Mouse (Mus musculus) hindbrain, embryonic 14.5 days (tissue): ENCODE measurements at regions not wholly inside any gene's neighbourhood (a gene's known extent, or its start where the extent isn't known, plus 50 kb on each side); places are given as distances from the start of the nearest gene placed in this dataset.
A peak's percentile ranks its signal among the peaks of the same experiment; 100 is the strongest.

Experiments
- ATAC-seq: fragments of 200-750 bp; cut with Nextera tagmentation; 2 replicates; pipeline ENCODE4 v1.8.0; 2017; ENCODE audit warnings: moderate number of reproducible peaks, mild to moderate bottlenecking, moderate TSS enrichment, moderate library complexity; ENCODE audit not compliant: low FRiP score
- DNase-seq: peaks from one replicate; pipeline ENCODE4 v3.0.0-alpha.2; 2015; ENCODE audit warnings: low spot score
- H3K27ac ChIP-seq: fragments of 300-500 bp; sonication (generic); 2 replicates; pipeline ENCODE4 v1.5.1; 2014; ENCODE audit warnings: mild to moderate bottlenecking, moderate library complexity
- H3K27me3 ChIP-seq: fragments of 300-500 bp; sonication (generic); 2 replicates; pipeline ENCODE4 v1.6.1; 2014; ENCODE audit warnings: mild to moderate bottlenecking, low read length, mixed read lengths; ENCODE audit not compliant: control insufficient read depth, insufficient read depth
- H3K36me3 ChIP-seq: fragments of 300-500 bp; sonication (generic); replicated peaks from 2 replicates; pipeline ENCODE4 v1.6.1; 2014; ENCODE audit not compliant: control insufficient read depth, insufficient read depth
- H3K4me1 ChIP-seq: fragments of 300-500 bp; sonication (generic); replicated peaks from 2 replicates; pipeline ENCODE4 v1.6.1; 2014; ENCODE audit warnings: antibody characterized with exemption, low read length, mixed read lengths; ENCODE audit not compliant: control insufficient read depth, insufficient read depth
- H3K4me2 ChIP-seq: fragments of 300-500 bp; sonication (generic); replicated peaks from 2 replicates; pipeline ENCODE4 v1.6.1; 2014; ENCODE audit warnings: mild to moderate bottlenecking, moderate library complexity
- H3K4me3 ChIP-seq: fragments of 300-500 bp; sonication (generic); replicated peaks from 2 replicates; pipeline ENCODE4 v1.5.1; 2014; ENCODE audit warnings: mild to moderate bottlenecking, low read length
- H3K9ac ChIP-seq: fragments of 300-500 bp; sonication (generic); 2 replicates; pipeline ENCODE4 v1.6.1; 2014
- H3K9me3 ChIP-seq: fragments of 300-500 bp; sonication (generic); 2 replicates; pipeline ENCODE4 v1.6.1; 2016; ENCODE audit warnings: low read length; ENCODE audit not compliant: control insufficient read depth
- WGBS: fragments of 180-500 bp; shearing (Covaris S2); extraction: QIAGEN DNeasy Blood & Tissue Kit; methylation state at CpG from one replicate; pipeline ENCODE4 v1.1.7; 2014; 5-methylcytosine and 5-hydroxymethylcytosine counted together

DNA sequence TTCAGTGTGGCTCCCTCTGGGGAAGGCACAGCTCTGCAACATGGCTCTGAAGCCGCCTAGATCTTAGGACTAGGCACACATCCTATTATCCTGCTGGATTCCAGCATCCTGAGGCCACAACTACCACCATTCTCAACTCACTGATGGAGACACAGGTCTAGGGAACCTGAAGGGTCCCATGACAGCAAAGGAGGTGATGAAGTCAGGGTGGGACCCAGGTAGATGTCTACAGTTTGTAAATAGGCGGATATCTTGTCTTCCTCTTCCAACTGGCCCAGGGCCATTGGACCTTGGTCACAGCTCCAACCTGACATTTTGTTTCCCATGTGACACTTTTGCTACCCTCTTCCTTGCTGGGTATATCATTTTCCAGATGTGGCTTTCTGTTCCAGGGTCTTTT is 106.4 kb downstream of the Vapb start:
- Histone ChIP-seq H3K4me1 (no peaks in the 10 kb centered on the region), H3K4me2 (no peak overlapping the region), H3K9me3 (no peaks in the 10 kb centered on the region), H3K27ac (no peak overlapping the region), H3K4me3 (no peak overlapping the region), H3K9ac (no peak overlapping the region), H3K36me3 (no peaks in the 10 kb centered on the region), H3K27me3 (no peaks in the 10 kb centered on the region)
- ATAC-seq = no peak
- 88% methylated on average over 2 of the region's 2 CpGs for WGBS
- no peak for DNase-seq

DNA sequence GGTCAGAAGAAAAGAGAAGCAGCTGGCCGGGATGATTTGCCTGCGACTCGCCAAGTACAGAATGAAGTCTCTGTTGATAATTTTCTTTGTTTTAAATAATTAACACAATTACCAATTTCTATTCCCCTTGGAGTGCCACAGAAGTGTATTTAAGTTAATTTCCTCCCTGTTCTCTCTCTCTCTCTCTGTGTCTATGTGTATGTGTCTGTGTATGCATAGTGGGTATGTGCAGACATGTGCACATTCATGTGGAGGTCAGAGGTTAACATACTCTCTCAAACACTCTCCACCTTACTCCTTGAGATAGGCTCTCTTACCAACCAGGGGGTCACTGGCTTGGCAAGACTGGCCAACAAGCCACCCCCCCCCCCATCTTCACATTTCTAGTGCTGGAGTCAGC is 107.2 kb downstream of the Vapb start:
- Histone ChIP-seq H3K4me1 (no peaks in the 10 kb centered on the region), H3K36me3 (no peaks in the 10 kb centered on the region), H3K9ac (no peak overlapping the region), H3K27me3 (no peaks in the 10 kb centered on the region), H3K27ac (peak overlapping the region; percentile 49), H3K4me3 (no peak overlapping the region), H3K9me3 (no peaks in the 10 kb centered on the region), H3K4me2 (no peak overlapping the region)
- WGBS = 61% methylated on average over 3 of the region's 3 CpGs
- DNase-seq (peak; percentile 31), ATAC-seq (peak; percentile 57; the same call in 1 of the 2 replicates)

DNA sequence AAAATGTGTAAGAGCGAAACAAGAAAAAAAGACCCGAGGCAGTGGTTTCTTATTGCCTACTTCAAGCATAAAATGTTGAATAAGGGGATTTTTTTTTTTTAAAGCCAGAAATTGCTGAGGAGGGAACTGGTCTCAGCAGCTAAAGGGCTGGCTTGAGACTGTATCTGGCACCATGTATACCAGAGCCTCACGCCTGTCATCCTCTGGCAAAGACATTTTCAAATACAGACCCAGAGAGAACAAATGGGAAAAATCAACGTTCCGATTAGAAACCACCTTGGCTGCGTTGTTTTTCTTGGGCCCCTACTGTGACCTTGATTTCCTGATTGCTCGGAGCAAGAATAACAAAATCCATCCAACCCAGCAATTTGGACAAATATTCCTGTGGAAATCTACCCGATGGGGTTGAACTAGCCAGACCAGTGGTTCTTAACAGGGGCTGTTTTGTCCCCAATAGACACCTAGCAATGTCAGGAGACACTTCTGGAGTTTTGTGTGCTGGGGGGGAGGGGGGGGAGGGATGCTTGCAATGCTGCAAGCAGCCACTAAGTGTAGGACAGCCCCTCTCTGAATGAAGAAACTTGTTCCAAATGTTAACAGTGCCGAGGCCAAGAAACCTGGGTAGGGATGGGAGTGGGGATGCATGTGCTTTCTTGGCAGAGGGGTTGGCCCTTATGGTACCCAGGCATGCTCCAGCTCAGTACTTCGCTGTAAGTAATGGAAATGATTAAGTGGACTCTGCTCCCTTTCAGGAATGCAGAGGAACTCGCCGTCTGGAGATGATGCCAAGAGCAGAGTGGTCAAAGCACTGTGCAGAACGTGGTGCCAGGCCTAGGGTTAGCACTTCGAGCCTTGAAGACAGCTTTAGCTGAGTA is 108.1 kb downstream of the Vapb start:
- Histone ChIP-seq H3K36me3 (no peaks in the 10 kb centered on the region), H3K9me3 (no peaks in the 10 kb centered on the region), H3K27me3 (no peaks in the 10 kb centered on the region), H3K4me1 (no peaks in the 10 kb centered on the region), H3K9ac (no peak overlapping the region), H3K4me3 (no peak overlapping the region), H3K4me2 (no peak overlapping the region), H3K27ac (no peak overlapping the region)
- DNase-seq = no peak
- 77% methylated on average over 14 of the region's 14 CpGs for WGBS
- ATAC-seq = no peak

- no peak for ATAC-seq
- Histone ChIP-seq H3K9ac (no peak overlapping the region), H3K4me1 (no peaks in the 10 kb centered on the region), H3K4me3 (no peak overlapping the region), H3K27ac (no peak overlapping the region), H3K9me3 (no peaks in the 10 kb centered on the region), H3K4me2 (no peak overlapping the region), H3K36me3 (no peaks in the 10 kb centered on the region), H3K27me3 (no peaks in the 10 kb centered on the region)
- WGBS = 88% methylated on average over 4 of the region's 4 CpGs
- DNase-seq = no peak
Measured at GRCm38 (mm10) chr2:173851054-173851453, 113.7 kb downstream of the Vapb start.

GRCm38 (mm10) chr2:173854172-173854723 is 116.9 kb downstream of the Vapb start:
- no peaks in the 10 kb centered on the region for H3K36me3 ChIP-seq
- no peaks in the 10 kb centered on the region for H3K9me3 ChIP-seq
- ATAC-seq = no peak
- no peak overlapping the region for H3K4me3 ChIP-seq
- H3K4me2 ChIP-seq = no peak overlapping the region
- H3K9ac ChIP-seq = no peak overlapping the region
- H3K27me3 ChIP-seq = no peaks in the 10 kb centered on the region
- no peaks in the 10 kb centered on the region for H3K4me1 ChIP-seq
- WGBS = 73% methylated on average over 13 of the region's 13 CpGs
- no peak for DNase-seq
- no peak overlapping the region for H3K27ac ChIP-seq

DNA sequence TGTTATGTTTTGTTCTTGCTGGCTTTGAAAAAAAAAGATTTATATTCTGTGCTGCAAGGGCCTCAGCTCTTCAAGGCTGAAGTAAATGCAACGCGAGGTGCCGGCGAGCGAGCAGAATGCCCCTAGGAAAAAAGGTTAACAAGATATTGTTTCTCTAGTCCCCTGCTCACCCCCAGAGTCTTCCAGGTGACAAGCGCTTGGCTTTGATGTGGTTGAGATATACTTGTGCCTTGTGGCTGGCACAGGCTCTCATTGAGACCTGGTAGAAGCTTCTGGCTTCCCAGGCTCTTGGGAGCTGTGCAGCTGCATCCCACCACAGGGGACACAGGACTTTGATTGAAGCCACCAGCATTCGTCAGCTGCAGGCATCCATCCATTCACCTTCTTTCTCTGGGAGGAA is 117.5 kb downstream of the Vapb start:
- 0 out of 2 replicates have a peak overlapping the region, but pooled peaks have one; percentile 26 for H3K27ac ChIP-seq
- no peak for ATAC-seq

GRCm38 (mm10) chr2:173855296-173855695 is 118.0 kb downstream of the Vapb start:
- Histone ChIP-seq H3K4me1 (no peaks in the 10 kb centered on the region), H3K9ac (no peak overlapping the region), H3K4me3 (no peak overlapping the region), H3K36me3 (no peaks in the 10 kb centered on the region), H3K27me3 (no peaks in the 10 kb centered on the region), H3K27ac (no peak overlapping the region), H3K4me2 (no peak overlapping the region), H3K9me3 (no peaks in the 10 kb centered on the region)
- ATAC-seq = no peak
- 68% methylated on average over 4 of the region's 4 CpGs for whole genome bisulfite sequencing
- DNase-seq = no peak

More for the DNA sequence above, 117.5 kb downstream of the Vapb start:
- Histone ChIP-seq H3K36me3 (no peaks in the 10 kb centered on the region), H3K9ac (no peak overlapping the region), H3K4me3 (no peak overlapping the region), H3K4me2 (no peak overlapping the region), H3K27me3 (no peaks in the 10 kb centered on the region), H3K9me3 (no peaks in the 10 kb centered on the region), H3K4me1 (no peaks in the 10 kb centered on the region)
- no peak for DNase-seq
- WGBS = 60% methylated on average over 7 of the region's 7 CpGs

- no peak overlapping the region for H3K4me3 ChIP-seq
- H3K27ac ChIP-seq = no peak overlapping the region
- no peaks in the 10 kb centered on the region for H3K27me3 ChIP-seq
- DNase-seq = no peak
- H3K36me3 ChIP-seq = no peaks in the 10 kb centered on the region
- 92% methylated on average over 6 of the region's 6 CpGs for WGBS
- no peak overlapping the region for H3K9ac ChIP-seq
- H3K4me2 ChIP-seq = no peak overlapping the region
- H3K4me1 ChIP-seq = no peaks in the 10 kb centered on the region
- no peaks in the 10 kb centered on the region for H3K9me3 ChIP-seq
- ATAC-seq = no peak
Measured at GRCm38 (mm10) chr2:173857006-173857405, 119.7 kb downstream of the Vapb start.

DNA sequence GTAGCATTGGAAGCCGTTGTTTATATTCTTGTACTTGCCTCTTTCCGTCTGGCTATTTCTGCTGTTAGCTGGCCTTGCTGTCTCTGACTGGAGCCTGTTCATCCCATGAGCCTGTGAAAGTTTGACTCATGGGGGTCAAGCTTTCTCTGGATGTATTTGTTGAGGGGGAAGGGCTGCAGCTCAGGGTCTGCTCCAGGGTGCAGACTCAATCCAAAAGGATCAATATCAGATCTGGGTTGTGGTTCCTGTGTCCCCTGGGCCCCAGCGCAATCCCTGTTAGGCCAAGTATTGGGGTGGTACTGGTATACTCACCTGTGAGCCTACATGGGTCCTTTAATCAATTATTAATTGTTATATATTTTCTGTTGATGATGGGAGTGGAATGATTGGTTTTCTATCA is 135.7 kb downstream of the Vapb start:
- DNase-seq (no peak), ATAC-seq (no peak)
- no peaks in the 10 kb centered on the region for H3K4me1 ChIP-seq
- H3K9me3 ChIP-seq = no peaks in the 10 kb centered on the region
- H3K4me3 ChIP-seq = no peak overlapping the region
- 90% methylated on average over 3 of the region's 3 CpGs for WGBS
- no peaks in the 10 kb centered on the region for H3K27me3 ChIP-seq
- H3K36me3 ChIP-seq = no peaks in the 10 kb centered on the region
- H3K4me2 ChIP-seq = no peak overlapping the region
- no peak overlapping the region for H3K27ac ChIP-seq
- H3K9ac ChIP-seq = no peak overlapping the region
